8 mouse cellular contexts compared by ENCODE assay signal in the genomic region with DNA sequence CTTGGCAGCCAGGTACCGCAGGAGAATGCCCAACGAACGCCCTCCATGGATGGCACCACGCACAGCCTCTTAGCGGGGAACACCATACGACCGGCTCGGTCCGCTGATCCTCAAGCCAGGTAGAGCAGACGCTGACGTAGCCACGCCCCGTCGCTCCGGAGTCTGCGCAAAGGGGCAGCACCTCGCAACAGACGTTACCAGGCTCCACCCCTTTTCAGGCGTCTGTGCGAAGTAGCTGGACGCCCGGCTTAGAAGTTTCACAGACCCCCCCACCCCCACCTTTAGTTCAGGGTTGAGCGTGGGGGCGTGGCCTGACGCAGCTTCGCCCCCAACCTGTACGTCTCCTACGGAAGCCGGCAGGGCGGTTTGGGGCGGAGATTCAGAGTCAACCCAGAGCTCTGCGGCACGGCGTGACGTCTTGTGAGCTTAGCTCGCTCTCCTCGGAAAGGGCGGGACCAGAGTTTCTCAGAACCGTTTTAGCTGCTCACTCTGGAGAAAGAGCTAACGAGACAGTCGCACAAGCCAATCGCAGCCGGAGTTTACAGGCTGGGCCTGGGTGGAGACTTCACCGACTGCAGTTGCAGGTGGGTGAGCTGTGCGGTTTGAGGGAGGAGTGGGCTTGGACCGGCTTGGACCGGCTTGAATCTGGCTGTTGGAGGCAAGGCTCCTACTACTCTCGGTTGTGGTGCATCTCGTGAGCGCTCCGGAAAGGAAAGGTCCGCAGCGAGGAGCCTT. TPM values are rescaled to one million over a fixed set of nuclear protein-coding genes. Genes with fewer than 3 reads are reported as not detected.
DNase-seq lines count a peak whose midpoint lies in the region; ATAC-seq lines count a peak whose summit lies in the region.

Gene Aasdhppt, minus strand, starts transcription at position 121 of the 735 bp plus-strand sequence.
Gene Kbtbd3, plus strand, starts transcription at position 483 of the 735 bp plus-strand sequence.

- H3K4me3 ChIP-seq in hindbrain, embryonic 12.5 days = peak within 1 kb of the TSS; percentile 68

- peak within 1 kb of the TSS; percentile 93 for H3K27ac ChIP-seq in hindbrain, embryonic 12.5 days

- DNase-seq in NIH3T3 (ENCODE audit: low read depth) = peak; percentile 100
- DNase-seq in cerebellum, postnatal 10 days = peak; percentile 99
- peak; percentile 99 for DNase-seq in frontal cortex, postnatal 10 days (ENCODE audit: low spot score in 2 of 2)
- DNase-seq in layer of hippocampus, postnatal 14 days (ENCODE audit: low spot score in 2 of 2) = peak; percentile 96 to 99
- DNase-seq in lung, postnatal 14 days = peak; percentile 97
- peak; percentile 100 for DNase-seq in retina, adult 2 months (ENCODE audit: low read depth, low spot score)
- DNase-seq in thymus, postnatal 36 days = peak; percentile 97 to 99

- no peaks in the 10 kb centered on the region for H3K27me3 ChIP-seq in hindbrain, embryonic 12.5 days

- peak within 1 kb of the TSS; percentile 82 for H3K9ac ChIP-seq in hindbrain, embryonic 12.5 days

- under 1% methylated on average over 53 of the region's 53 CpGs for WGBS in hindbrain, embryonic 12.5 days

- ATAC-seq in hindbrain, embryonic 12.5 days (ENCODE audit: low FRiP score) = peak; percentile 98

- no peaks in the 10 kb centered on the region for H3K36me3 ChIP-seq in hindbrain, embryonic 12.5 days

- peak within 1 kb of the TSS; percentile 69 for H3K4me2 ChIP-seq in hindbrain, embryonic 12.5 days (replicated peaks)

- H3K9me3 ChIP-seq in hindbrain, embryonic 12.5 days (replicated peaks) = no peaks in the 10 kb centered on the region

- peaks cover 14% of the 10 kb centered on the region for H3K4me1 ChIP-seq in hindbrain, embryonic 12.5 days

RNA-seq across cellular contexts. Expression of gene Aasdhppt, which starts in this region (rescaled TPM):
- polyA plus RNA-seq in hindbrain, embryonic 12.5 days (2016; fragmentation: Nextera tagmentation; extraction: Ambion mirVana) = 32.7 and 35.9 TPM in 2 replicates
- total RNA-seq in layer of hippocampus, postnatal 14 days (2021) = 10 to 100 TPM; 23.5 to 25.7 TPM

RNA-seq across cellular contexts. Expression of gene Kbtbd3, which starts in this region (rescaled TPM):
- 9.1 and 10.0 TPM in 2 replicates for polyA plus RNA-seq in hindbrain, embryonic 12.5 days (2016; fragmentation: Nextera tagmentation; extraction: Ambion mirVana)
- total RNA-seq in layer of hippocampus, postnatal 14 days (2021) = 10 to 100 TPM; 10.2 to 11.1 TPM

Comparison
In these comparisons a context has a peak if more than half of its experiments do, and no peak if none do; other contexts are left out.
1. Peak in every context shown above with its lines: DNase-seq, ATAC-seq, H3K4me3 ChIP-seq and H3K27ac ChIP-seq.